Mouse (Mus musculus) embryonic facial prominence, embryonic 12.5 days (tissue): ENCODE data around the gene Gm11096. TPM values are rescaled to one million over a fixed set of nuclear protein-coding genes. Genes with fewer than 3 reads are reported as not detected.

ENCODE experiments used
- ATAC-seq: fragments of 200-750 bp; cut with Nextera tagmentation; 2 replicates; pipeline ENCODE4 v1.8.0; 2017; ENCODE audit not compliant: insufficient number of reproducible peaks, insufficient read depth, low FRiP score, low TSS enrichment
- H3K27ac ChIP-seq: fragments of 300-500 bp; sonication (generic); 2 replicates; pipeline ENCODE4 v1.5.1; 2016; ENCODE audit warnings: mild to moderate bottlenecking
- H3K27me3 ChIP-seq: fragments of 300-500 bp; sonication (generic); 2 replicates; pipeline ENCODE4 v1.6.1; 2016; ENCODE audit warnings: mild to moderate bottlenecking, moderate library complexity
- H3K36me3 ChIP-seq: fragments of 300-500 bp; sonication (generic); 2 replicates; pipeline ENCODE4 v1.6.1; 2016; ENCODE audit warnings: mild to moderate bottlenecking
- H3K4me1 ChIP-seq: fragments of 300-500 bp; sonication (generic); 2 replicates; pipeline ENCODE4 v1.6.1; 2016
- H3K4me2 ChIP-seq: fragments of 300-500 bp; sonication (generic); replicated peaks from 2 replicates; pipeline ENCODE4 v1.6.1; 2016; ENCODE audit warnings: mild to moderate bottlenecking, moderate library complexity
- H3K4me3 ChIP-seq: fragments of 300-500 bp; sonication (generic); 2 replicates; pipeline ENCODE4 v1.5.1; 2016; ENCODE audit warnings: mild to moderate bottlenecking
- H3K9ac ChIP-seq: fragments of 300-500 bp; sonication (generic); 2 replicates; pipeline ENCODE4 v1.6.1; 2016; ENCODE audit warnings: mild to moderate bottlenecking, moderate library complexity
- H3K9me3 ChIP-seq: fragments of 300-500 bp; sonication (generic); 2 replicates; pipeline ENCODE4 v1.6.1; 2016; ENCODE audit warnings: mild to moderate bottlenecking, moderate library complexity
- WGBS: fragments of 180-500 bp; shearing (Covaris S2); methylation state at CpG from one replicate; pipeline ENCODE4 v1.1.7; 2016; 5-methylcytosine and 5-hydroxymethylcytosine counted together
- polyA plus RNA-seq: library from polyadenylated mRNA; unstranded; fragments of >200 nt; fragmentation: Nextera tagmentation; extraction: Ambion mirVana; gene quantifications from 2 replicates; pipeline ENCODE4 v1.2.1, GENCODE M21; 2016

Gm11096 gene
- polyA plus RNA-seq, 1 experiment from 2014 or later = not detected

- ATAC-seq = no peak
- H3K9ac ChIP-seq = no peak overlapping the region
- H3K4me2 ChIP-seq = no peak overlapping the region
- H3K27me3 ChIP-seq = no peaks in the 10 kb centered on the region
- peaks cover 7% of the 10 kb centered on the region; the same call in 1 of the 2 replicates for H3K4me1 ChIP-seq
- no peak overlapping the region for H3K4me3 ChIP-seq
- H3K27ac ChIP-seq = no peak overlapping the region
- WGBS = 79% methylated on average over 7 of the region's 7 CpGs
- H3K9me3 ChIP-seq = no peaks in the 10 kb centered on the region
- H3K36me3 ChIP-seq = no peaks in the 10 kb centered on the region
These were observed 14.3 kb upstream of the Gm11096 start for GRCm38 (mm10) chr17:81427245-81427644.

GRCm38 (mm10) chr17:81432733-81433132, 8.8 kb upstream of the Gm11096 start:
- 43% methylated on average over 2 of the region's 2 CpGs for WGBS
- Histone ChIP-seq H3K4me2 (no peak overlapping the region), H3K36me3 (no peaks in the 10 kb centered on the region), H3K27ac (no peak overlapping the region), H3K9ac (no peak overlapping the region), H3K9me3 (no peaks in the 10 kb centered on the region), H3K4me3 (no peak overlapping the region), H3K27me3 (no peaks in the 10 kb centered on the region), H3K4me1 (peaks cover 7% of the 10 kb centered on the region; the same call in 1 of the 2 replicates)
- no peak for ATAC-seq

GRCm38 (mm10) chr17:81433148-81433547, 8.4 kb upstream of the Gm11096 start:
- Histone ChIP-seq H3K4me2 (no peak overlapping the region), H3K27ac (no peak overlapping the region), H3K36me3 (no peaks in the 10 kb centered on the region), H3K9me3 (no peaks in the 10 kb centered on the region), H3K4me1 (peaks cover 4% of the 10 kb centered on the region; the same call in 1 of the 2 replicates), H3K4me3 (no peak overlapping the region), H3K9ac (no peak overlapping the region), H3K27me3 (no peaks in the 10 kb centered on the region)
- 20% methylated on average over 5 of the region's 5 CpGs for WGBS
- no peak for ATAC-seq

DNA sequence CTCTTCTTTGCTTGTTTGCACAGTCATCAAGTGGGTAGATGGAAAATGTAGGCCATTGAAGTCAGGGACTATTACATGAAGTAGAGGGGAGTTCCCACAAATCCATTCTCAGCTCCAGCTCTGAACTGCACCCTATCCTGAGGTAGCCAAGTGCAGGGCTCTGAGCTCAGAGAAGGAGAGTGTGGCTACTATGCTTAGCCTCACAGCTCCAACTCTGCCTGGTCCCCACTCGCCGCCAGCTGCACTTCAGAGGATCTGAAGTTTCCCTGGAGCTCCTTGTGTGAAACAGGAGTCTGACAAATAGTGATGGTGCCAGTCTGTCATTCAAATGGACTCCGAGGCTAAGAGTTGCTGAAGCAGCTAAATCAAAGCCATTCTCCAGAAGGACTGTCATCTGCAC, 13.7 kb downstream of the Gm11096 start:
- Histone ChIP-seq H3K9ac (no peak overlapping the region), H3K4me2 (no peak overlapping the region), H3K4me1 (no peaks in the 10 kb centered on the region), H3K27ac (no peak overlapping the region), H3K4me3 (no peak overlapping the region), H3K36me3 (no peaks in the 10 kb centered on the region), H3K27me3 (no peaks in the 10 kb centered on the region), H3K9me3 (no peaks in the 10 kb centered on the region)
- WGBS = 61% methylated on average over 3 of the region's 3 CpGs
- ATAC-seq = no peak

GRCm38 (mm10) chr17:81455977-81456376, 14.4 kb downstream of the Gm11096 start:
- no peak for ATAC-seq
- WGBS = 91% methylated on average over 7 of the region's 7 CpGs

DNA sequence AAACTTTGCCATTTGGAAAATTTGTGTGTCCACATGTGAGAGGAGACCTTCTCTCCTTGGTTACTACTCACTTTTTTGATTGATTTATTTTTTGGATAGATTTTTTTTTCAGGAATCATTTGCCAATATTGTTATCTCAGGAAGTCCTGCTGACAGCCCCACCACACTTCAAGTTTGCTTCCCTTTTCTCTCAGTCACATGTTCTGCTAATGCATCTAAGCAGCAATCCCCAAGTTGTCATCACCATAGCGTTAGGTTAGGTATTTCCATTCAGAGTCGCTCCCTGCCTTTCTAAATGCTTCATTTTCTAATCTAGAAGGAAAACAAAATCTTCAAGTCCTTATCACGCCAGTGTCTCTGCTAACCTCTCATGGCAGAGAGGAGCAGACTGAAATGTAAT, 17.8 kb downstream of the Gm11096 start:
- no peak overlapping the region for H3K4me3 ChIP-seq
- no peak overlapping the region for H3K9ac ChIP-seq
- ATAC-seq = no peak
- H3K36me3 ChIP-seq = no peaks in the 10 kb centered on the region
- 86% methylated on average over 3 of the region's 3 CpGs for WGBS
- no peaks in the 10 kb centered on the region for H3K9me3 ChIP-seq
- no peak overlapping the region for H3K4me2 ChIP-seq
- no peak overlapping the region for H3K27ac ChIP-seq
- H3K27me3 ChIP-seq = no peaks in the 10 kb centered on the region
- H3K4me1 ChIP-seq = no peaks in the 10 kb centered on the region

More at GRCm38 (mm10) chr17:81455977-81456376, 14.4 kb downstream of the Gm11096 start:
- H3K36me3 ChIP-seq = no peaks in the 10 kb centered on the region
- H3K4me1 ChIP-seq = no peaks in the 10 kb centered on the region
- no peak overlapping the region for H3K27ac ChIP-seq
- H3K9me3 ChIP-seq = no peaks in the 10 kb centered on the region
- no peak overlapping the region for H3K4me3 ChIP-seq
- H3K27me3 ChIP-seq = no peaks in the 10 kb centered on the region
- no peak overlapping the region for H3K4me2 ChIP-seq
- H3K9ac ChIP-seq = no peak overlapping the region

GRCm38 (mm10) chr17:81468941-81469340, 27.4 kb downstream of the Gm11096 start:
- Histone ChIP-seq H3K9me3 (no peaks in the 10 kb centered on the region), H3K4me3 (no peak overlapping the region), H3K9ac (no peak overlapping the region), H3K27ac (no peak overlapping the region), H3K36me3 (no peaks in the 10 kb centered on the region), H3K4me2 (no peak overlapping the region), H3K4me1 (no peaks in the 10 kb centered on the region), H3K27me3 (no peaks in the 10 kb centered on the region)
- 0 out of 2 replicates have a peak, but pooled peaks have one; percentile 80 for ATAC-seq
- WGBS = 48% methylated on average over 5 of the region's 5 CpGs

DNA sequence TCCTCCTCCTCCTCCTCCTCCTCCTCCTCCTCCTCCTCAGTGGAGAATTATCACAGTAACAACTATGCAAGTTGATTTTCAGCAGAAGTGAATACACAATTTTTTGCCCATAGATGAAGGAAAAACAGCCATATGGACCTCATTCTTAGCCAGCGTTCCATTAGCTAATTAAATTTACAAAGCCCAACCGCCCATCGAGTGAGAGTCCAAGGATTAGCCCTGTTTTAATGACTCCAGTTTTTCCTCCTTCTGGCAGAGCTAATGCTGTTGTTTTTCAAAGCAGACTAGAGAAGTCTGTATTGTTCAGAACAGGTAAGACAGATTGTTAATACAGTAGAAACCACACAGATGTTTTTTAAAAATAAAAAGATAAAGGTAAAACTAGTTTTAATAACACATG, 31.8 kb downstream of the Gm11096 start:
- Histone ChIP-seq H3K4me1 (no peaks in the 10 kb centered on the region), H3K27ac (no peak overlapping the region), H3K4me2 (no peak overlapping the region), H3K9ac (no peak overlapping the region), H3K27me3 (no peaks in the 10 kb centered on the region), H3K4me3 (no peak overlapping the region), H3K36me3 (no peaks in the 10 kb centered on the region), H3K9me3 (no peaks in the 10 kb centered on the region)
- 25% methylated on average over 3 of the region's 3 CpGs for WGBS
- ATAC-seq = no peak

- H3K4me3 ChIP-seq = no peak overlapping the region
These were observed 35.9 kb downstream of the Gm11096 start for GRCm38 (mm10) chr17:81477420-81477819.

DNA sequence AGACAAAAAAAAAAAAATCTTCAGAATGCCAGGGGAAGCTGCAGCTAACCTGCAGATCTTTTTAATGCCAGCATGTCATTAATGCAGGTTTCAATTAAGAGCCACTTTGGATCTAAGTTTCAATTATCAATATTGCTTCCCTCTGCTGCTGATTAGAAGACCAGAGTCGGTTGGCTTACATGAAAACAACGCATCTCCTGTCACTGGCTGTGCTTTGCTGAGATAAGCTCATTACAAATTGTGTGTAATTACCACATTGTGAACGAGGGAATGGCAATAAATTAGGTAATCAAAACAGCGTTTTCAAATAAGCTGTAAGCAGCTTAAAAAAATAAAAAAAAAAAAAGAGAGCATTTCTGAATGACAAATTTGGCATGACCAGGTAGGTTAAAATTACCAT, 38.2 kb downstream of the Gm11096 start:
- no peaks in the 10 kb centered on the region for H3K9me3 ChIP-seq
- H3K27me3 ChIP-seq = 0 out of 2 replicates have a peak, but pooled peaks cover 3% of the 10 kb centered on the region
- no peak overlapping the region for H3K4me3 ChIP-seq
- no peak overlapping the region for H3K9ac ChIP-seq
- H3K4me1 ChIP-seq = peaks cover 8% of the 10 kb centered on the region
- H3K4me2 ChIP-seq = no peak overlapping the region
- ATAC-seq = no peak
- no peak overlapping the region for H3K27ac ChIP-seq
- WGBS = 45% methylated on average over 4 of the region's 4 CpGs
- H3K36me3 ChIP-seq = no peaks in the 10 kb centered on the region

More at GRCm38 (mm10) chr17:81477420-81477819, 35.9 kb downstream of the Gm11096 start:
- Histone ChIP-seq H3K9me3 (no peaks in the 10 kb centered on the region), H3K27me3 (0 out of 2 replicates have a peak, but pooled peaks cover 3% of the 10 kb centered on the region), H3K36me3 (no peaks in the 10 kb centered on the region), H3K4me2 (no peak overlapping the region), H3K27ac (no peak overlapping the region), H3K9ac (no peak overlapping the region), H3K4me1 (peaks cover 8% of the 10 kb centered on the region)
- ATAC-seq = no peak
- WGBS = 83% methylated on average over 1 of the region's 1 CpGs

DNA sequence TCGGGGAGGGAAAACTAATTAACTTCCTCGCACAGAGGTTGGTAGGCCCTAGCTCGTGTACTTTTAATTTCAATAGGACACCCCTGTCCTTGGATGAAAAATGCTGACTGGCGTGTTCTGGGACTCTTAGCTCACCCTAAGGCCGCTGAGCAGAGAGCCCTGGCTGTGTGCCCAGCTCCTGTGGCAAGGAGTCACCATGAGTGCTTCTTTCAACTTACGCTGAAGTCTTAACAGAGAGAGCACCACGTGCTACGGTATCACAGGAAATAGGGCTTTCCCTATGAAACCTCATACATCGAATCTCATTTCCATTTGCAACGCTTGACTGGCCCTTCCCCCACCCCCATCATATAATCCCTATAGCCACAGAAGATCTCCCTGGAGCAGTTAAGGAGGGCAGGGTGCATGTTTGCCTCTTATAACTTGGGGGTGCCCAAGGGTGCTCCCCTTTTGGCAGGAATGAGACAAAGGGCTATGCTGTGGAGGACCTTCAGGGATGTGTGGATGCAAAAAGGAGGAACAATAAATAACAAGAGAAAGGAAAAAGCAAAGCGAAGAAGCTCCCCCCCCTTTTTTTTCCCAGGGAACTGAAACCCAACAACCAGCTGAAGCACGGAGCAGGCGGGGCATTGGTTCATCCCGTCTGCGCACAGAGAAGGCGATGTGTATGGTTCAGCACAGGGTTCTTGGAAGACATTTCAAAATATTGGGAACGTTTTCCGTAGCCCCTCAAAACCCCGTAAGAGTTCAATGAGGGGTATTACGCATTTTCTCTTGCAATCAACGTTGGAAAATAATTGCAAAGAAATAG, 39.0 kb downstream of the Gm11096 start:
- Histone ChIP-seq H3K9me3 (no peaks in the 10 kb centered on the region), H3K4me1 (peaks cover 8% of the 10 kb centered on the region), H3K27ac (peak overlapping the region; percentile 30; the same call in 1 of the 2 replicates), H3K36me3 (no peaks in the 10 kb centered on the region), H3K9ac (no peak overlapping the region), H3K4me2 (no peak overlapping the region), H3K27me3 (0 out of 2 replicates have a peak, but pooled peaks cover 3% of the 10 kb centered on the region), H3K4me3 (no peak overlapping the region)
- 62% methylated on average over 21 of the region's 21 CpGs for WGBS
- ATAC-seq = peak; percentile 89

DNA sequence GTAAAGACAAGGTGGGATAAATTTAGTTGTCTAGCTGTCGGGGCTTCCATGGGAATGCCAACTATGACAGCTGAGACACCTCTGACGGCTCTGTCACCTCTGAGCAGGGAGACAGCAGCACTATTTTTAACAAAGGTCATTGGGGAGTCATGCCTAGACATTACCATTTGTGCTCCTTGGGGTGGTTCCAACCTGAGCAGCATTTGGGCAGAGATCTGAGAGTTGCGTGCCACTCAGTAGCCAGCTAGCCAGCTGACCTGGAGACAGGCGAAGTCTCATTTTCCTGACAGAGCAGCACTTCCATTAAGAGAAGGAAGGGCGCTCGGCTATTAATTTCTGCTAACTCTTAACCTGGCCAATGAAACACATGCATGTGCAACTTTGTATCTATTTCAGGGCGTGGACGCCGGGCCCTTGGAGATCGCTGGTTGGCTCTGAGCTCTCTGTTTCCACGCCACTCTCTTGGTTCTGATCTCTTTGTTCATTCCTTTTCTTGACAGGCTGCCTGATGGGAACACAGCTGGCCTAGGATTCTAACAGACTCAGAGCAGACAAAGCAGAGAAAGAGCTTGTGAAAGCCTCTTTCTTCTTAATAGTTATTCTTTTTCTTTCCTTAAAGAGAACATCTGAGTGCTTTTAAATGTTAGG, 40.4 kb downstream of the Gm11096 start:
- 82% methylated on average over 11 of the region's 11 CpGs for WGBS
- Histone ChIP-seq H3K27me3 (0 out of 2 replicates have a peak, but pooled peaks cover 3% of the 10 kb centered on the region), H3K4me2 (no peak overlapping the region), H3K9me3 (no peaks in the 10 kb centered on the region), H3K4me1 (peaks cover 8% of the 10 kb centered on the region), H3K4me3 (no peak overlapping the region), H3K27ac (no peak overlapping the region), H3K36me3 (no peaks in the 10 kb centered on the region), H3K9ac (no peak overlapping the region)
- no peak for ATAC-seq
